Mouse (Mus musculus) 3134 (cell line): Measurements from ENCODE around the gene Skap2.

Experiments used
- DNase-seq: peaks from one replicate; pipeline ENCODE4 v3.0.0-alpha.2; 2011; ENCODE audit warnings: low spot score; ENCODE audit not compliant: insufficient read length; ENCODE audit errors: extremely low read depth

Gene Skap2

DNA sequence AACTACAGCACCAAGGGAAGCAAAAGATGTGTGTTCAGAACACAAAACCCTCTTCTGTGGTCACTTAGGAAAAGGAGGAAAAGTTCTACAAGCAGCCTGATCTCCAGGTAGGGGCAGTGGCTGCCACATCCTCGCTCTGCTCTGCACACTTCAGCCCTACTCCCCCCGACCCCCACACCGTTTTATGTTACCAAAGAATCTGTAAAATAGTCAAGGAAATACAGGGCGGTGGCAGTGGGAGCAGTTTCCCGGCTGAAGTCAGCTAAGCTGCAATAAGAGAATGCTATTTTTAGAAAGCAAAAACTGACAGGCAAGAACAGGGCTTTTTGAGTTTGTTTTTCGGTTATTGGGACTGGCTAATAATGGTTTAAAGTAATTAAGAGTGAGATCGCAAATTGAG lies 160.8 kb downstream of the Skap2 start:
- no peak for DNase-seq

DNA sequence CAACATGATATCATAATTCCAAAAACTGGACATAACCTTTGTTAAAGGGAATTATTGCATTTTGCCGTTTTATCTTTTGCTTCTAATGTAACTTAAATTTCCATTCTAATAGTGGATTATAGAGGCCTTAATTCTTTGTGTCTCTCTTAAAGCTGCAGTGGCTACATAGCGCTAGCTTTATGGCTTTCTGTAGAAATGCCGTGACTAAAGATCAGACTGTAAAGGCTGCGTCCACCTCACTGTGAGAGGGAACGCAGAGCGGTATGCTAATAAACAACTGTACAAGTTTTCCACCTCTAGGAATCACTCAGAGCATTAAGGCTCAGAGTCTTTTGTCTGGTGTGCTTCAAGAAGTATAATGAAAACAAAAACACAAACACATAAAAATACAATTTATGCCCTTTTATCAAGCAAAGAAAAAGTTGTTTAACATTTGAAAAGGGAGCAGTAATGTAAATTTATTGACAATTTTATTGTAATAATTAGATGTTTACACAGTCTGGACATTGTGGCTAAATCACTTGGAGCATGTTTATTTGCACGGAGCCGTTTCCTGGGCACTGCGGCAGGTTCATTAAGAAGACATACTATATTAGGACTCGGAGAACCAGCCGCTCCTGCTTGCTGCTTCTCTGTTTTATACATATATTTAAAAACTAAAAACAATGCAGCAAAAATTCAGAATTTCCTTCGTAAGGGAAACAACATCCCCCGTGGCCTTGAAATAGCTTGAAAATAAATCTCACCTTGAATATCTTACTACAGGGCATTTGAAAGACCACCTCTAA lies 162.1 kb downstream of the Skap2 start:
- DNase-seq: no peak

DNA sequence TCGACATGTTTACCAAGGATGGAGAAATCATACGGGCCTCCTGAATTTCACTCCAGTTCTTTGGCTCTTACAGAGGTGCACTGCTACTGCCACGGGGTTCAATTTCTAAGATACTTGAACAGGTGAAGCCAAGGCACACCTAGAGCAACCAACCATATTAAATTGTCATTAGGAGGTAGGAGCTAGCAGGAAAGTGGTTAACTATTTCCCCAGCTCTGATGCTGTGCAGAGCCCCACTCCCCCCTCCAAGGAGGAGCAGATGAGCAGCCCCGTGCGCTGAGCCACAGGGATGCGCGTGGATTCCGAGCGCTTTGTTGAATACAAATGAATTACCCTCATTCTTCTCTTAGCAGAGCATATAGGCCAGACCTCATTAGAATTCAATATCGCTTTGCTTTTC lies 162.8 kb downstream of the Skap2 start:
- DNase-seq: no peak

DNA sequence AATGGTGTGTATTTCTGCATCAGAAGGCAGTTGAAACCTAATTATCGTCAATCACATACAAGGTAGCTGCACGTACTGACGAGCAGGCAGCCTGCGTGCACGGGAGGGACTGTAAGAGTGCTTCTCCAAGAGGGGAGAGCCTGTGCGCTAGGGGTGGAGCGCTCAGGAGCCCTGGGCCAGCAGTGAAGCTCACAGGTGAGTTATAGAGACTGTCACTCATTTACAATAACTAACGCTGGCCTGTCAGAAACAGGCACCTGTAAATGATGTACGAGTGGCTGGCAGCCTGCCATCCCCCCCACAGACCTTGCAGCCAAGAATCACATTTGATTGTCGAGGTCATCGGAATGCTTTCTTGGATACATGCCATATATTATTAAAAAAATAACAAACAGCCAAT lies 168.2 kb downstream of the Skap2 start:
- no peak for DNase-seq

DNA sequence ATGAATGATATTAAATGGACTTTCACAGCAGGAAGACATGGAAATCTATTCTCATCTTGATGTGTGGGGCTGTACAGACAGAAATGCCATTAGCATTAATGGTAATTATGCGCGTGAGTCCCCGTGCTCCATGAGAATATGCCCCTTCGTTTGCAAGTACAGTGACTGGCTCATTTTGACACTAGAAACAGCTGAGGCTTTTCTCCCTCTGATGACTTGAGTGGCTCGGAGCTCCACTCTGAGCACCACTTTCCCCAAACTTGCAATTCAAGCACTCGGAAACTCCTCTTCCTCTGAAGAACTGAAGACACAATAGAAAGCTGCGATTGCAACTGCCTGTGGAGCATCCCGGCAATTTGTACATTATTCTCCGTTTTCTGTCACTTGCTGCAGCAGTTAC lies 169.3 kb downstream of the Skap2 start:
- DNase-seq: no peak

DNA sequence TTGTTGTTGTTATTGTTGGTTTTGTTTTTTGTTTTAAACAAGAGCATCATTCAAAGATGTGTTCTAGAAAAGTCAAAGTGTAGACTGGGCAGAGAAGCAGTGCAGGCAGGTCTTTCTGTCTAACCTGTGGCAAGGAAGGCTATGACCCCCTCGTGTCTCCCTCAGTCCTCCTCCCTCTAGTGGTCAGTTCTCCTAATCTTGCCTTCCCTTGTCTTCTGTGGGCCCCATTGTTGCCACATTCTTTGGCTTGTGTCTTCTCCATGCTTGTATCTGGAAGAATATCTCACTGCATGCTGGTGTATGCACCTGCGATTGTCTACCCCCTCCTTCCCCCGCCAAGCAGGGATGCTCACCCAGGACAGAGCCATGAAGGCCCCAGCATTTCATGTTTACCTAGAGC lies 174.2 kb downstream of the Skap2 start:
- DNase-seq: no peak

DNA sequence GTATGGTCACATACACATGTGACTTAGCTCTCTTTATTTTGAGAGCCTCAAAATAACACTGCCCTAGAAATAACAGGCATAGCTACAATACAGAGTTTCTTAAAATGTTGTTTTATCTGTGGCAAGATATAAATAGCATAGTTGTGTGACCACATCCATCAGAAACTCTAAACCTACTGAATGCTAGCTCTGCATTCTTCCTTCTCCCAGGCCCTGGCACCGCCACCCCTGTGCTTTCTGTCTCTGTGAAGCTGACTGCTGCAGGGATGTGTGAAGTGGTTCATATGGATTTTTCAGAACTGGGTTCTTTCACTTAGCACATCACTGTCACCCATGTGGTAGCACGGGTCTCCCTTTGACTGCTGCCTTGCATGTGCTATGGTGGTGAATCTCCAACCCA lies 179.0 kb downstream of the Skap2 start:
- no peak for DNase-seq

DNA sequence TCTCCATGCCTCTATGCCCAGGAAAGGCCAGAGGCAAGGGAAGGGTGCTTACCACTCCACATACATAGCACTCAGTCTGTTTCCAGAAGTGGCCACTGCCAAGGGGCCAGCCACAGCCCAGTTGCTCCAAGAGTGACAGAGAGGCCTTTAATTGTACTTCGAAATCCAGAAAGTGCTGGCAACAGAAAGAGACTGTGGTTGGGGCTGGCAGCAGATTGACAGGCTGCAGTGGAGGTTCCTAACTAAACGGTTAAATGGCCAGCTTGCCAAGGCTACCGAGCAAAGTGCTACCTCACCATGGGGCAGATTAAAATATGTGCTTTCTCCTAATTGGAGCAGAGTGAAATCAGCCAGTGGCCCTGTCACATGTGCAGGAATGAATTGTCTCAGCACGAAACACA lies 186.7 kb downstream of the Skap2 start:
- DNase-seq: no peak

DNA sequence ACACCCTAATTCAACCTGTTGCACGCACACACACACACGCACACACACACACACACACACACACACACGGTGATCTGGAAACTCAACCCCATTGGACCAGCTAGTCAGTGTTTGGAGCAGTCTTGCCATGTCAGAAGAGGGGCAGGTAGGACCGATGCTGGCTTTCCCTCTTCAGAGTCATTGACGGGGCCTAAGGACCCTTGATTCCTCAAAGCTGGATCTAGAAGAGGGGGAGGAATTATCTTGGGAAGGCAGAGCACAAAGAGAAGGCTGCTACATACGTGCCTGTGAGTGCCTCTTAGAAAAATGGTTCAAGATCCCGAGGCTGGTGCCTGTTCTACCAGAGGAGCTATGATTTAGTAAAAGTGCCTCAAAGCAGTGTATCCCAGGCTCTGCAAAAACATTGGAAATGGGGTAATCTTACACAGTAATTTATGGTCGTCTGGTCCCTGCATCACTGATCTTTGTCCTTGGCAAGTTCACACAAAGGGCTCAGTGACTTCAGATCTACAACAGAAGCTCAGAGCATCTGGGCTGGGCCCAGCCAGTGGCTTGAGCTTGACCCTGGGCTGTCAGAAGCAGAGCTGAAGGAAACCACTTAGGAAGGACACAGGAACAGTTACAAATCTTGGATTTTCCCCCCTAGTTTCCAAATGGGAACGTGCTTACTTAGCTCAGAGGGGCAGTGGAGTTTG lies 188.1 kb downstream of the Skap2 start:
- DNase-seq: no peak

DNA sequence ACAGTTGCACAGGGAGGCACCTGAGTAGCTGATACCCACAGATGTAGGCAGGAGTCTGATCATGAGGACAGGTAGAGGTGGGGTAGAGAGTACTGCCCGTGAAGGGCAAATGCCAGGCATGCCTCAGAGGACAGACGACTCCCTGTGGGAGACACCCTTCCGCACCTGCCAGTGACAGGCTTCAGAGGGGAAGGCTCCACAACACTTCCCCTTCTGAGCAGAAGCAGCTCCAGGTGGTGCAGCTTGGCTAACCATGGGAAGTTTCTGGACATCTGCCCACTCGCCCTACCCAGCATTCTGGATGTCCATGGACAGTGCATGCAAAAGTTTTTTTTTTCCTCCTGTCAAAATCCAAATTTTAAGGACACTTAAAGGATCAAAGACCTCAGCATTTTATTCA lies 190.3 kb downstream of the Skap2 start:
- DNase-seq: no peak

DNA sequence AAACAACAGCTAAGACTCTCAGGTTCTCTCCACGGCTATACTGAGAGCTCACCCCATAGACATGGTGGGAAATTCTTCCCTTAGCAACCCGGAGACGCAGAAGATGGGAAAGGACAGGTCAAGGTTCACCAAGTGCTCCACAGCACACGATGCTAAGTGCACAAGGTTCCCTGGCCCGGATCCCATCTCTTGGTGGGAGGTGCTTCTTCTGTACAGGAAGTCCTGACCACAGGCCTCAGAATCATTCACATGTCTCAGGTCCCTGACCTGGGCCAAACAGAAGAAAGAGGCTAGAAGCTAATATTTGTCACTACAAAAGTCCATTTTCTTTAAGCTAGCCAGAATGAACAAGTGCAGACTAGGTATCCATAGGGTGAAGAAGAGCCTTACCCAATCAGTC lies 191.5 kb downstream of the Skap2 start:
- no peak for DNase-seq

DNA sequence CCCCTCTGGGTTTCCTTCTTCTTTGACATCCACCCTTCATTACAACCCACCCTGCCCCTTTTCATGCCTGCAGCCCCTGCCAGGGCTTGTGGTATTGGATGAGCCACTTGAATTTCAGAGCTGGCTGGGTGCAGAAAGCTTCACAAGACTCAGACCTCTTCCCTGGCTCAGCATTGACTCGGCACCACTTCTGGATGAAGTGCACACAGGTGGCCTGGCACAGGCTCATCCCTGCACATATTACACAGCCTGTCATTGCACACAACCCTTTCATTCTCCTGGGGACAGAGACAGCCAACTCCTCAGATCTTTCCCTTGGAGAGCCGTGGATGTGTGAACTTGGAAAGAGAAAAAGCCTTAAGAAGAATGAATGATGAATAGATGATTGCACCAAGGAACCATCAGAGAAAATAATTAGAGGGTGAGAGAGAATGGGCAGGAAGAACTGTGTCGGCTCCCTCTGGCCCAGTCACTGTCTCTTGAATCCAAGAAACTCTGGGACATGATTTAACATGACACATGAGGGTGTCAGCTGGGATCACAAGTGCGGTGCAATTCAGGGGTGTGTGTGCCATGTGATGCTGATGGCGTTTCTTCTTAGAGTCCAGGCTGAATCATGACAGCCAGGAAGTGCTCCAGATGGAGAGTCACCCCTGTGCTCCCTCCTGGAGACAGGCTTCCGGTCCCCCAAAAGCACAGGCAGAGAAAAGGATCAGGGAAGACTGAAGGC lies 195.3 kb downstream of the Skap2 start:
- no peak for DNase-seq

DNA sequence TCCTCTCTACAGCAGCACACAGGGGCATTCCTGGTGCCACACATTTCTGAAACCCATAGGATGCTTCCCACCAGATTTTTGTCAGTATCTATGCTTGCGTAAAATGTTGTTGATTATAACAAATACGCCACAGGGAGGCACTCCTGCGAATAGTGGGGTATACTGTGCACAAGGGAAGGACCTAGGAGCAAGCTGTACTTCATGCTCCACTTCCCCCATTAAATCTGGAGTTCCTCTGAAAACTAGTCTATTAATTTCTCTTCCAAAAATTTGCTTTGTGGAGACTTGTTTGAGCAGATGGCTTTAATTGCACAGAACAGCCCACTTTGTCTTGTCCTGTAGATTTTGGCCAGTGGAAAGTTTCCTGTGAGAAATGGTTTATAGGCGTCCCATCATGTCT lies 201.4 kb downstream of the Skap2 start:
- DNase-seq: no peak

DNA sequence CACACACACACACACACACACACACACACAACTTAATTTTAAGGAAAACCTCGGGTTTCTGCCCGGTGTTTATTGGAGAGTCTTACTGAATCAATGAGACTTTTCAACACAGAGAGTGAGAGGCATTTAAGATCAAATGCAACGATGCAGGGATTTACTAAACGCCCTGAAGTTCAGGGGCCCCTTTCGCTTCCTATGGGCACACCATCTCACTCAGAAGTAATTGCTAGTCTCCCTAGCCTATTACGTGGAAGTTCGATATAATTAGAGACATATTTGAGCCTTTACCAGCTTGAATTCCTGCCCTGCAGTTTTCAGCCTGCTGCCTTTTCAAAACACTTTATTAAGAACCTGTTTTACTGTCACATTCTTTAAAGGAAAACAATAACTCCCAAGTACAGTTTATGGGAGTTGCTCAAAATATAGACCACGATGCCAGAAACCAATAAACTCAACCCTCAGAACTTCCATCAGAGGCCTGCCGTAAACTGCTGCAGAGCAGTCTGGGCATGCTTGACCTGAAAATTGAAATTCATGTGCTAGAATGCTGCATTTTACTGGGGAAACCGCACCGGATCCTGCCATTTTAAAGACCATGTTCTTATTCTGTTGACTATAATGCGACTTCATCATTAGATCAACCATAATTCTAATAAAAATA lies 203.1 kb downstream of the Skap2 start:
- DNase-seq: no peak

DNA sequence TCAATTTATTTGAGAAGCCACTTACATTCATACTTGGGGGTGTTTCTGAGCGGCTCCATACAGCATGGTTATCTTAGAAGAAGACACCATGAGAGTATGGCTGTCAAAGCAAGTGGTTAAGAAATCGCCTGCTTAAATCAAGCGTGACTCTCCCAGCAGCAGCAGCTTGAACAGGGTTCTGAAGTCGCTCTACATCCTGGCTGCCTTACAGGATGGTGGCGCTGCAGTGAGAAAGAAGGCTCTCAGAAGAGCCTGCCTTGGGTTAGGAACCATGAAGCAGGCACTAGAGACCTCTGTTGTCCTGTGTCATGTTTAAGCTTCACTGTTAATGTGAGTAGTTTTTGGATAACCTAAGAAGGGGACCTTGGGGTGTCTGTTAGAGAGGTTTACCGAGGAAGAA lies 204.3 kb downstream of the Skap2 start:
- no peak for DNase-seq
